Mouse (Mus musculus) CD8-positive naive resting alpha-beta T cell, adult 2 months (primary cell): ENCODE results near the gene Slc34a2.

Experiments
- DNase-seq, 2 experiments: peaks; one replicate each; pipeline ENCODE4 v3.0.0; 2022; ENCODE audit warnings: low read depth in 2 of 2, low spot score in 2 of 2

Gene Slc34a2

GRCm38 (mm10) chr5:53108668-53109067, 70.8 kb downstream of the Slc34a2 start:
- no peak for DNase-seq

GRCm38 (mm10) chr5:53110225-53110624, 72.3 kb downstream of the Slc34a2 start:
- no peak for DNase-seq

GRCm38 (mm10) chr5:53111036-53111435, 73.2 kb downstream of the Slc34a2 start:
- no peak for DNase-seq

- no peak for DNase-seq
These were observed 75.1 kb downstream of the Slc34a2 start for GRCm38 (mm10) chr5:53112942-53113341.

- DNase-seq, result no peak
These were observed 76.9 kb downstream of the Slc34a2 start for GRCm38 (mm10) chr5:53114616-53115267.

- no peak for DNase-seq
These were observed 80.3 kb downstream of the Slc34a2 start for GRCm38 (mm10) chr5:53118212-53118611.

GRCm38 (mm10) chr5:53119689-53120088, 81.8 kb downstream of the Slc34a2 start:
- no peak for DNase-seq
